Mouse (Mus musculus) erythroblast, embryonic 14.5 days (primary cell): ENCODE measurements around the gene Sec14l4. TPM values are rescaled to one million over a fixed set of nuclear protein-coding genes. Genes with fewer than 3 reads are reported as not detected.
A peak's percentile ranks its signal among the peaks of the same experiment; 100 is the strongest.

Experiments
- H3K27me3 ChIP-seq: 2 replicates; pipeline ENCODE4 v1.6.1; 2012; ENCODE audit warnings: inconsistent platforms; ENCODE audit not compliant: control insufficient read depth
- H3K36me3 ChIP-seq: 2 replicates; pipeline ENCODE4 v1.6.1; 2012; ENCODE audit warnings: mild to moderate bottlenecking, inconsistent platforms; ENCODE audit not compliant: control insufficient read depth
- H3K4me1 ChIP-seq: 2 replicates; pipeline ENCODE4 v1.6.1; 2012; ENCODE audit warnings: inconsistent platforms; ENCODE audit not compliant: control insufficient read depth
- H3K4me3 ChIP-seq: replicated peaks from 2 replicates; pipeline ENCODE3; 2012; ENCODE audit warnings: moderate library complexity, mild to moderate bottlenecking, inconsistent platforms
- H3K9me3 ChIP-seq: 2 replicates; pipeline ENCODE4 v1.6.1; 2012; ENCODE audit warnings: low read length, inconsistent platforms, mixed read lengths; ENCODE audit not compliant: control insufficient read depth
- GATA1 ChIP-seq: IDR thresholded peaks from 2 replicates; pipeline ENCODE4 v1.6.1; 2012; ENCODE audit warnings: low read length, inconsistent platforms, mixed read lengths
- TAL1 ChIP-seq: IDR thresholded peaks from 3 replicates; pipeline ENCODE4 v1.6.1; 2012; ENCODE audit warnings: low read length, inconsistent platforms, mixed read lengths
- polyA plus RNA-seq: library from polyadenylated mRNA; stranded (reverse); fragments of >175 nt; gene quantifications from 2 replicates; pipeline ENCODE4 v1.2.3, GENCODE M21; 2012

The Sec14l4 gene
- 0.02 TPM in 1 of 2 replicates, not detected in the other for polyA plus RNA-seq

GRCm38 (mm10) chr11:4031126-4031941 lies at the start of gene Sec14l4:
Sec14l4 (plus strand) TSS chr11:4031462.
- peak within 1 kb of the TSS; percentile 27 for H3K4me3 ChIP-seq
- no peaks in the 10 kb centered on the region for H3K9me3 ChIP-seq
- H3K4me1 ChIP-seq, result no peaks in the 10 kb centered on the region
- no peak for TF ChIP-seq TAL1
- no peak for TF ChIP-seq GATA1
- H3K27me3 ChIP-seq, result no peaks in the 10 kb centered on the region
- no peaks in the 10 kb centered on the region for H3K36me3 ChIP-seq

- Histone ChIP-seq H3K4me1 (no peaks in the 10 kb centered on the region; the same call in none of the 2 replicates), H3K27me3 (peaks cover 34% of the 10 kb centered on the region), H3K36me3 (peaks cover 46% of the 10 kb centered on the region), H3K9me3 (no peaks in the 10 kb centered on the region), H3K4me3 (no peak overlapping the region)
- TF ChIP-seq GATA1 (no peak), TAL1 (no peak)
These were observed 49.7 kb upstream of the Sec14l4 start for GRCm38 (mm10) chr11:3981536-3981935.

GRCm38 (mm10) chr11:3982275-3983209 lies 48.7 kb upstream of the Sec14l4 start:
- no peaks in the 10 kb centered on the region for H3K9me3 ChIP-seq
- TF ChIP-seq GATA1 (no peak), TAL1 (no peak)
- H3K4me3 ChIP-seq, result no peak overlapping the region
- no peaks in the 10 kb centered on the region; the same call in none of the 2 replicates for H3K4me1 ChIP-seq
- H3K36me3 ChIP-seq, result peaks cover 36% of the 10 kb centered on the region
- H3K27me3 ChIP-seq, result peaks cover 37% of the 10 kb centered on the region

GRCm38 (mm10) chr11:3983291-3983862 lies 47.9 kb upstream of the Sec14l4 start, which contains the start of gene Gal3st1:
Gal3st1 (plus strand) TSS chr11:3983636.
- H3K4me1 ChIP-seq, result no peaks in the 10 kb centered on the region; the same call in none of the 2 replicates
- no peaks in the 10 kb centered on the region for H3K9me3 ChIP-seq
- H3K4me3 ChIP-seq, result peak within 1 kb of the TSS; percentile 47
- TF ChIP-seq TAL1, result no peak
- TF ChIP-seq GATA1, result no peak
- peaks cover 37% of the 10 kb centered on the region for H3K27me3 ChIP-seq
- peaks cover 28% of the 10 kb centered on the region for H3K36me3 ChIP-seq

- Histone ChIP-seq H3K4me1 (no peaks in the 10 kb centered on the region; the same call in none of the 2 replicates), H3K27me3 (peaks cover 37% of the 10 kb centered on the region), H3K9me3 (no peaks in the 10 kb centered on the region), H3K4me3 (peak overlapping the region; percentile 47), H3K36me3 (peaks cover 21% of the 10 kb centered on the region)
- TF ChIP-seq TAL1 (no peak), GATA1 (no peak)
These were observed 47.2 kb upstream of the Sec14l4 start for GRCm38 (mm10) chr11:3983863-3984745.

GRCm38 (mm10) chr11:3989748-3990147 lies 41.5 kb upstream of the Sec14l4 start:
- H3K36me3 ChIP-seq, result no peaks in the 10 kb centered on the region
- H3K9me3 ChIP-seq, result no peaks in the 10 kb centered on the region
- peaks cover 11% of the 10 kb centered on the region for H3K27me3 ChIP-seq
- H3K4me1 ChIP-seq, result no peaks in the 10 kb centered on the region
- H3K4me3 ChIP-seq, result no peak overlapping the region
- no peak for TF ChIP-seq GATA1
- no peak for TF ChIP-seq TAL1

- H3K4me3 ChIP-seq, result no peak overlapping the region
- H3K9me3 ChIP-seq, result no peaks in the 10 kb centered on the region
- no peaks in the 10 kb centered on the region for H3K4me1 ChIP-seq
- peaks cover 14% of the 10 kb centered on the region for H3K27me3 ChIP-seq
- TF ChIP-seq GATA1 (no peak), TAL1 (no peak)
- no peaks in the 10 kb centered on the region for H3K36me3 ChIP-seq
These were observed 38.1 kb upstream of the Sec14l4 start for GRCm38 (mm10) chr11:3993132-3993531.

GRCm38 (mm10) chr11:3993914-3994313 lies 37.3 kb upstream of the Sec14l4 start:
- H3K27me3 ChIP-seq, result peaks cover 22% of the 10 kb centered on the region
- TF ChIP-seq GATA1 (no peak), TAL1 (no peak)
- no peaks in the 10 kb centered on the region; the same call in 1 of the 2 replicates for H3K4me1 ChIP-seq
- H3K36me3 ChIP-seq, result no peaks in the 10 kb centered on the region
- H3K4me3 ChIP-seq, result no peak overlapping the region
- no peaks in the 10 kb centered on the region; the same call in 1 of the 2 replicates for H3K9me3 ChIP-seq
